Mouse (Mus musculus): ENCODE data around the gene Etfb.

The Etfb gene

GRCm38 (mm10) chr7:43495343-43496021, 51.6 kb downstream of the Etfb start:
- DNase-seq (ENCODE audit: extremely low read depth, low read depth, low spot score): no peak

Data from fat pad, adult 2 months (tissue).